Mouse (Mus musculus) embryonic facial prominence, embryonic 11.5 days (tissue): ENCODE data around the gene Klhl12. TPM values are rescaled to one million over a fixed set of nuclear protein-coding genes. Genes with fewer than 3 reads are reported as not detected.

ENCODE experiments used
- ATAC-seq: fragments of 200-750 bp; cut with Nextera tagmentation; replicated peaks from 2 replicates; pipeline ENCODE4 v1.8.0; 2017; ENCODE audit warnings: low read depth; ENCODE audit not compliant: insufficient number of reproducible peaks, low FRiP score, low TSS enrichment
- DNase-seq: peaks from one replicate; pipeline ENCODE4 v3.0.0-alpha.2; 2015; ENCODE audit warnings: low spot score
- H3K27ac ChIP-seq: fragments of 300-500 bp; sonication (generic); replicated peaks from 2 replicates; pipeline ENCODE4 v1.5.1; 2014; ENCODE audit warnings: mild to moderate bottlenecking, low read depth, low read length, control low read depth
- H3K27me3 ChIP-seq: fragments of 300-500 bp; sonication (generic); 2 replicates; pipeline ENCODE4 v1.6.1; 2014; ENCODE audit warnings: mild to moderate bottlenecking, low read length, moderate library complexity, mixed read lengths; ENCODE audit not compliant: control insufficient read depth, insufficient read depth
- H3K36me3 ChIP-seq: fragments of 300-500 bp; sonication (generic); replicated peaks from 2 replicates; pipeline ENCODE4 v1.6.1; 2014; ENCODE audit warnings: low read depth, mild to moderate bottlenecking, low read length, moderate library complexity, mixed read lengths; ENCODE audit not compliant: control insufficient read depth, insufficient read depth
- H3K4me1 ChIP-seq: fragments of 300-500 bp; sonication (generic); 2 replicates; pipeline ENCODE4 v1.6.1; 2014; ENCODE audit warnings: low read length, mixed read lengths; ENCODE audit not compliant: control insufficient read depth, insufficient read depth
- H3K4me2 ChIP-seq: fragments of 300-500 bp; sonication (generic); 2 replicates; pipeline ENCODE4 v1.6.1; 2014; ENCODE audit warnings: low read depth, mild to moderate bottlenecking, control low read depth, low read length, moderate library complexity
- H3K4me3 ChIP-seq: fragments of 300-500 bp; sonication (generic); 2 replicates; pipeline ENCODE4 v1.5.1; 2014; ENCODE audit warnings: low read depth, low read length, control low read depth
- H3K9ac ChIP-seq: fragments of 300-500 bp; sonication (generic); replicated peaks from 2 replicates; pipeline ENCODE4 v1.6.1; 2014; ENCODE audit warnings: mild to moderate bottlenecking, control low read depth, low read length
- H3K9me3 ChIP-seq: fragments of 300-500 bp; sonication (generic); replicated peaks from 2 replicates; pipeline ENCODE4 v1.6.1; 2016; ENCODE audit warnings: mild to moderate bottlenecking, low read length, inconsistent platforms, mixed read lengths; ENCODE audit not compliant: control insufficient read depth
- WGBS: fragments of 180-500 bp; shearing (Covaris S2); extraction: QIAGEN DNeasy Blood & Tissue Kit; methylation state at CpG from one replicate; pipeline ENCODE4 v1.1.7; 2014; 5-methylcytosine and 5-hydroxymethylcytosine counted together
- polyA plus RNA-seq: library from polyadenylated mRNA; unstranded; fragments of >200 nt; fragmentation: Nextera tagmentation; extraction: Ambion mirVana; gene quantifications from 2 replicates; pipeline ENCODE4 v1.2.1, GENCODE M21; 2014

The Klhl12 gene
- polyA plus RNA-seq, 1 experiment from 2014 or later, result 33.8 TPM

DNA sequence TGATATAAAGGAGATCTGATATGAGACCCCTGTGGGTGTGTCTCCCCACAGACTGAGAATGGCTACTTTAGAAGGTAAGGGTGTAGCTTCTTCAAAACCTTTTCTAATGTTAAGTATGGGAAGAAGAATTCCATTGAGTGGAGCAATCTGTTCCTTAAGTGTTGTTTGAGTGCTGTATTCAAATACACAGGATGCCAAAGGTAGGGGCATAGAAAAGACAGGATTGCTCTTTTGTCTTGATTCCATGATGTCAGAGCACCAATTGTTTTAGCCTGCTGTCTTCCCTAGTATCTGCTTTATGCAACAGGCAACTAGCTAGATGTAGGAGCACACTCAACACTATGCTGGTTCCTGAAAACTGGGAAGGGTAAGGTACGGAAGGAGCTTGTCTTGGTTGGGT is 79.7 kb downstream of the Klhl12 start:
- no peak overlapping the region for H3K4me2 ChIP-seq
- H3K27me3 ChIP-seq, result no peaks in the 10 kb centered on the region
- no peaks in the 10 kb centered on the region for H3K4me1 ChIP-seq
- H3K9ac ChIP-seq, result no peak overlapping the region
- no peak for ATAC-seq
- WGBS, result 100% methylated on average over 1 of the region's 1 CpGs
- DNase-seq, result no peak
- no peaks in the 10 kb centered on the region for H3K36me3 ChIP-seq
- H3K4me3 ChIP-seq, result no peak overlapping the region
- no peak overlapping the region for H3K27ac ChIP-seq
- no peaks in the 10 kb centered on the region for H3K9me3 ChIP-seq

GRCm38 (mm10) chr1:134535513-134535912 is 80.2 kb downstream of the Klhl12 start:
- H3K9ac ChIP-seq, result no peak overlapping the region
- no peaks in the 10 kb centered on the region for H3K27me3 ChIP-seq
- no peaks in the 10 kb centered on the region for H3K9me3 ChIP-seq
- no peak overlapping the region for H3K4me2 ChIP-seq
- H3K4me3 ChIP-seq, result no peak overlapping the region
- no peak overlapping the region for H3K27ac ChIP-seq
- ATAC-seq (no peak), DNase-seq (no peak)
- WGBS, result 75% methylated on average over 3 of the region's 3 CpGs
- no peaks in the 10 kb centered on the region for H3K4me1 ChIP-seq
- H3K36me3 ChIP-seq, result no peaks in the 10 kb centered on the region

- Histone ChIP-seq H3K4me1 (no peaks in the 10 kb centered on the region), H3K9ac (no peak overlapping the region), H3K4me3 (no peak overlapping the region), H3K27me3 (no peaks in the 10 kb centered on the region), H3K36me3 (no peaks in the 10 kb centered on the region), H3K27ac (no peak overlapping the region), H3K4me2 (no peak overlapping the region), H3K9me3 (no peaks in the 10 kb centered on the region)
- DNase-seq (peak; percentile 48), ATAC-seq (no peak)
- 91% methylated on average over 10 of the region's 10 CpGs for WGBS
These were observed 85.3 kb downstream of the Klhl12 start for GRCm38 (mm10) chr1:134540610-134541009.

Other genes starting within 250 kb of the Klhl12 start
- 0.47 and 0.60 TPM in 2 replicates for gene Adora1, start 220.1 kb upstream of the Klhl12 start, polyA plus RNA-seq
- gene Myog, start 165.5 kb upstream of the Klhl12 start, polyA plus RNA-seq, result 15.2 and 19.8 TPM in 2 replicates
- gene Ppfia4, start 122.6 kb upstream of the Klhl12 start, polyA plus RNA-seq, result 1.9 and 2.2 TPM in 2 replicates
- 128 and 133 TPM in 2 replicates for gene Tmem183a, start 93.6 kb upstream of the Klhl12 start, polyA plus RNA-seq
- not detected in 2 replicates for gene 4933406M09Rik, start 69.6 kb upstream of the Klhl12 start, polyA plus RNA-seq
- 25.0 and 32.2 TPM in 2 replicates for gene Cyb5r1, start 50.0 kb upstream of the Klhl12 start, polyA plus RNA-seq
- 82.9 and 86.7 TPM in 2 replicates for gene Adipor1, start 40.2 kb upstream of the Klhl12 start, polyA plus RNA-seq
- gene Rabif, start 39.1 kb downstream of the Klhl12 start, polyA plus RNA-seq, result 43.7 and 47.8 TPM in 2 replicates
- gene Mgat4e, start 94.2 kb downstream of the Klhl12 start, polyA plus RNA-seq, result not detected in 2 replicates
- 83.6 and 84.0 TPM in 2 replicates for gene Kdm5b, start 104.6 kb downstream of the Klhl12 start, polyA plus RNA-seq
- 0.80 and 3.2 TPM in 2 replicates for gene Syt2, start 191.1 kb downstream of the Klhl12 start, polyA plus RNA-seq